Mouse (Mus musculus): ENCODE data around the gene Cdkn2b. TPM values are rescaled to one million over a fixed set of nuclear protein-coding genes. Genes with fewer than 3 reads are reported as not detected.

Cdkn2b gene
- 4.9 TPM in 2 replicates for total RNA-seq (2021)
- long read RNA-seq, transcript Cdkn2b-201 (2 exons, 1,390 nt) = major isoform, 8 of 8 reads
- long read RNA-seq, partial matches to known transcripts = 0 of 8 reads
- long read RNA-seq, other reads (novel, unspliced or antisense) = 0 of 8 reads

- DNase-seq = peak; percentile 97
Observed at GRCm38 (mm10) chr4:89310491-89311254, at the start of gene Cdkn2b. Gene Cdkn2b, minus strand, starts transcription at chr4:89311039.

- DNase-seq = peak; percentile 42
Observed at GRCm38 (mm10) chr4:89360349-89360748, 49.5 kb upstream of the Cdkn2b start.

- no peak for DNase-seq
Observed at GRCm38 (mm10) chr4:89359506-89359905, 48.7 kb upstream of the Cdkn2b start.

DNA sequence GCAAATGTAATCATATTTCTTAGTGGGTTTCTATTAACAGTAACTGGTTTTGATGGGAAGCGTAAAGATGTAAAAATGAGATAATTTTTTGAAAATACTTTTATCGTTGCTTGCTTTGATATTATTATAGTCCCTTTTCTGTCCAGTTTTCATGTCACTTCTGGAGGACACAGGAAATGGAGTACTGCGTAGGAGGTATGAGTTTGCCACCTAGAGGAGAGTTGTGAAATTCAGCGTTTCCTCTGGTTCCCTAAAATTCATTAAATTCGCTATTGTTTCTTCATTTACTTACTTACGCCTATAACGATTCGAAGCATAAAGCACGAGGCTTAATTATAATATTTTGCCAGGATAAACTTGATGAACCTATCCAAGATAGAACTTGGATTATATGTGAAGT is 43.1 kb upstream of the Cdkn2b start:
- DNase-seq = no peak

DNA sequence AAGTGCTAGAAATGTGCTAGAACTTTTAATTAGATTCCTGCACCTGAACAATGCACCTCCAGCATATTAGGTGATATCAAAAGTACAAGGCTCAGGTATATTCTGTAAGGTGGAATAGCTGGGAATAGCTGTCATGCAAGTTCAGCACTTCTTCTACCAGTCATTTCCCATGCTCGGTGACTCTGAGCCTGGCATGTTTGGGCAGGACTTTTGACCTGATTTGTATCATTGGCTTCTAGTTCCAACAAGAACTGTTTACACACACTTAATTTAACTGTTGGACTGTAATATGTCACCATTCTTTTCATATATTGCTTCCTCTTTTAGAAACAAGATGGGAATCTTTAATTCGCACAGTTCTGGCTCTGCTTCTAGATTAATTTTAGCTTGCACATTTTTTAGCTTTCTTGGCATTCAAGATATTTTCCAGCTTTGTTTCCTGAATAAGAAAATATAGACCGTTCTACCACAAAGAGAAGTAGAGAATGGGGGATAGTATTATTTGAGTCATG is 42.3 kb upstream of the Cdkn2b start:
- DNase-seq = no peak

DNA sequence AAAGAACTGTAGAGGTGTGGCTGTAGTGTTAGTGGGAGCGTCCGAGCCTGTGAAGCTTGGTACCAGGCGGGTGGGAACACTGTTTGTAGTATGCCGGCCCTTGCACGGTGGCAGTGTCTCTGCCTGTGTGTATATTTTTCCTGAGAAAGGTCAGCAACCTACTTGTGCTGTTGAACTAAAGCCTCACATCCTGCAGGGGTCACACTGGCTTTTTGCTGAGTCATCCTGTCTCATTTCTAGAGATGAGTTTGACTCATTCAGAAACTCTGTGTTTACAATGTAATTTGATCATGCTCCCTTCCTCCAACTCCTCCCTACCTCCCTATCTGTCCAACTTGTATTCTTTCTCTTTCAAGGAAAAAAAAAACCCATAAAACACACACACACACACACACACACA is 40.6 kb upstream of the Cdkn2b start:
- DNase-seq = no peak

DNA sequence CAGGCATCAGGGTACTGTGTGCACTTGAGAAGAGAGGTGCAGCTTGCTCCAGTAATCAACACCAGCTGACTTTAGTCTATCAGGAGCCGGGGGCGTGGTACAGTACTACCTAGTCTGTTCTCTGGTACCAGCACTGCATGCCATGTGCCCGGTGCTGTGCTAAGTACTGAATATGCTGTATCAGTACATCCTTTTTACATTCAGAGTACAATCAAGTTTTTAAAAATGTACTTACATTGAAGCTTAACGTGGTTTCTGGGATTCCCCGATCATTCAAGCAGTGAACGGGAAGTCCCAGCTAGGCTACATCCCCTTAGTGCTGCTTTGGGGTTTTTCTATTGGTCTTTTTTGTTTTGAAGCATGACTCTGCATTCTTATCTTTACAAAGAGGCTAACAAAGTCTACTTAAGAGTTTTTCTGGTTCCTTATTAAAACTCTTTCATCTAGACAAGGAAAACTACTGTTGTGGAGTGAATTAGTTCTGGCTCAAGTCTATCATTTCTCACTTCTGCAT is 40.2 kb upstream of the Cdkn2b start:
- DNase-seq = no peak

DNA sequence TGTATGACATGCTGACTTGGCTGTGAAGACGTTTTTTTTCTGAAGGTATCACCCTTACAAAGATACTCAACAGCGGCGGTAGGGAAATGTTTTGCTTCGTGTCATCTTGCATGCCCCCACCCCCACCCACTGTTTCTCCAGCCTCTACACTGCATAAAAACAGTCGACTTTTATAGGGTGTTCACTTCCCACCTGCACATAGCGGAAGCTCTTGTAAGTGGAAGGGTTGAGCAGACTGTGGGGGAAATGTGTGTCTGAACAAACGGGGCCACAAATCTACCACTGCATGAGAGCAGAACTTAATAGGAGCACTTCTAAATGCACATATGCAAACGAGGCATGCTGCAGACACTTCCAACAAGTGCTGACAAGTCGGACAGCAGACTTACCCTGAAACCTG is 39.6 kb upstream of the Cdkn2b start:
- DNase-seq = no peak

GRCm38 (mm10) chr4:89348842-89349241 is 38.0 kb upstream of the Cdkn2b start:
- DNase-seq = no peak

- peak; percentile 20 for DNase-seq
Observed at GRCm38 (mm10) chr4:89313461-89313860, 2.6 kb upstream of the Cdkn2b start.

DNA sequence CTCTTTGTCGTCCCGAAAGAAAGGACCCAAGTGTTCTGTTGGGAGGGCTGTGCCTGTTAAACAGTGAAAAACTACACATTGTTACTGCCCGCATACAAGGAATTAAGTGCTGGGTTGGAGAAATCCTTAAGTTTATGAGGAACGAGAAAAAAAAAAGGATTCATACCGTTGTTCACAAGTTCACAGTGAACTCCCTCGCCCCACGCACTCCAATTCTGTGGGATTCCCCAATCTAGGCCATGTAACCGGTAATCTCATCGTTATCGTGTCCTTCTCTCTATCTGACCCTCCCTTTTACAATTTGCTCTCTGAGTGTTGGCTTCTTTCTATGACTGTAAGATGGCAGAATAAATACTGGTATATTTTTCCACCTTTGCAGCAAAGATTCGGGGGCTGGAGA is 843 bp downstream of the Cdkn2b start:
- no peak for DNase-seq

DNA sequence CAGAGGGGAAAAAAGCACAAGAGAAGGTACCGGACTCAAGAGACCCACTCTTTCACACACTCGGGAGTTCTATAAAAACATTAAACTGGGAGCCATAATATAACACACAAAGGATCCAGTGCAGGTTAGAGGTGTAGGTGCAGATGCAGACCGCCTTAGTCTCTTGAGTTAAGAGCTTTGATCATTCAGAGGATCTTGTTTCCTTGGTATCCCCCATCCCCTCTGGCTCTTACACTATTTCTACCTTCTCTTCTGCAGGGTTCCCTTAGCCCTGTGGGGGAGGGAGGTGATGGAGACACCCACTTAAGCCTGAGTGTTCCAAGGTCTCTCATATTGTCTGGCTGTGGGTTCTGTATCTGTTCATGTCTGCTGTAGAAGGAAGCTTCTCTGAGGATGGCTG is 2.8 kb downstream of the Cdkn2b start:
- no peak for DNase-seq

GRCm38 (mm10) chr4:89306798-89307365 is 4.0 kb downstream of the Cdkn2b start:
- DNase-seq = no peak

GRCm38 (mm10) chr4:89305691-89306090 is 5.1 kb downstream of the Cdkn2b start:
- no peak for DNase-seq

- DNase-seq = no peak
Observed at GRCm38 (mm10) chr4:89303281-89303995, 7.4 kb downstream of the Cdkn2b start.

DNA sequence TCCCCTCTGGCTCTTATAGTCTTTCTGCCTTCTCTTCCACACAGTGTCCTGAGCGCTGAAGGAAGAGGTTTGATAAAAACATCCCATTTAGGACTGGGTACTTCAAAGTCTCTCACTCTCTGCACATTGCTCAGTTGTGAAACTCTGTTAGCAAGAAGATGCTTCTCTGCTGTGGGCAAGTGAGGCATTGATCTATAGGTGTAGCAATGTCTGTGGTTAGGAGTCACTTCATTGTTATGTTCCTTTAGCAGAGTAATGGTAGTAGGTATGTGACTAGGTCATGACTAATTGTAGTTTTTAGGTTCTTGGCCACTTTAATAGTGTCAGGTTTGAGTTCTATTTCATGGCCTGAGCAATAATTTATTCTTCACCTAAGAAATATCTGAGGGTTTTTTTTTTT is 8.7 kb downstream of the Cdkn2b start:
- DNase-seq = no peak

DNA sequence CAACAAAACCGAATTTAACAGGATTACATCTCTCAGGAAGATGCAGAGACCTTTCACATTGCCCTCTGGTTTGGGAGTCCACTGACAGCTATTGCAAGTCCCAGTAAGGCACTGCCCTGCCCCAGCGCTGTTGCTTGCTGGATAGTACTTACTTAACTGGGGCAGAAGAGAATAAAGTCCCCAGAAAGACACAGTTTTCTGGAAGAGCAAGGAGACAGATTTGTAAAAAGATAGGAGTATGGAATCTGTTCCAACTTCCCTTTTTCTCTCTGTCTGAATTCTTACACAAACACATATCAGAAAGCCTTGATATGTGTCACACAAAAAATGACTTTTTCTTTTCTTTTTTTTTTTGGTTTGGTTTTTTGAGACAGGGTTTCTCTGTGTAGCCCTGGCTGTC is 11.1 kb downstream of the Cdkn2b start:
- DNase-seq = no peak

GRCm38 (mm10) chr4:89295441-89296220 is 15.2 kb downstream of the Cdkn2b start:
- no peak for DNase-seq

GRCm38 (mm10) chr4:89294486-89295440 is 16.1 kb downstream of the Cdkn2b start, which contains the start of gene Cdkn2a:
Gene Cdkn2a, minus strand, starts transcription at chr4:89294653.
- peak; percentile 75 for DNase-seq

- DNase-seq = no peak
Observed at GRCm38 (mm10) chr4:89294091-89294485, 16.8 kb downstream of the Cdkn2b start.

DNA sequence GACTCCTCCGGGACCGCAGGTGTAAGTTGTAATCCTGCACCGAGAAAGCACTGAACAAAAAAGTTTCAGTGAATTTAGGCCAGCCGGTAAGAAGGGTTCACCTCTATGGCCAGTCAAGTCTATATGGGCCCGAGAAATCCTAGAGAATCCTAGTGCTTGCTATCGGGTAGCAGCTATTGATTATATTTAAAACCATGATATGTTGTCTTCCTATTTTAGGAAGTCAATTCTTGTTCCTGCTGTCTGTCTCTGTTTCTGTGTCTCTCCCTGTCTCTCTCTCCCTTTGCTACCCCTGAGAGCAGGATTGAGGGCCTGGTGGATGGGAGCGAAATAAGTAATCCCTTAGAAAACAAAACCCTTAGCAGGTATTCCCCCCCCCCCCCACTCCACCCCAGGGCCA is 17.3 kb downstream of the Cdkn2b start:
- DNase-seq = no peak
